Mouse (Mus musculus): ENCODE results near the gene Il3.

DNA sequence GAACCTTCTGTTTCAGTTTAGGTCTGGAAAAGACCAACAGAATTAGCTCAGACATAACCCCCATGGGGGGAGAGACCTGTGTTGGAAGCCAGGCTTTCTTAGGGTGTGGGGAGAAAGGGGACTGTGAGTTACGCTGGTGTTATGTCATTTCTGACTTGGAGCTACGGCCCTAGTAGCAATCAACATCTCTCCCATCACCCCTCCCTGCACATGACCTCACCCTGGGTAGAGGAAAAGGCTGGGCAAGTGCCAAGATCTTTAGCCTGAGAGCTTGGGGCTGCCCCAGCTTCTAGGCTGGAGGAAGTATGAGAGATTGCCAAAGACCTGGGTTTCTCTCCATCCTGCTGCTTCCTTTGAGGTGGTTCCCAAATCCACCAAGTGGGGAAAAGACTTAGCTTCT, 30.1 kb downstream of the Il3 start:
- TF ChIP-seq CTCF (IDR thresholded peaks at IDR 0.05; ENCODE audit: extremely low read depth, insufficient read depth, insufficient read length, insufficient replicate concordance) (no peak), POLR2A (IDR thresholded peaks at IDR 0.05; ENCODE audit: low read depth, low read length) (no peak)
